Mouse (Mus musculus): ENCODE results near the gene Fez1. TPM values are rescaled to one million over a fixed set of nuclear protein-coding genes. Genes with fewer than 3 reads are reported as not detected.

The Fez1 gene
- polyA plus RNA-seq, 1 experiment from 2014 or later, result 2.5 TPM

- 38% methylated on average over 4 of the region's 4 CpGs for WGBS
- no peaks in the 10 kb centered on the region for H3K36me3 ChIP-seq (ENCODE audit: insufficient read depth, low read length)
- no peaks in the 10 kb centered on the region for H3K9me3 ChIP-seq (replicated peaks; ENCODE audit: low read length)
- no peak for TF ChIP-seq CTCF (IDR thresholded peaks at IDR 0.05; ENCODE audit: low read depth)
- H3K27me3 ChIP-seq (ENCODE audit: insufficient read depth, low read length), result no peaks in the 10 kb centered on the region
- no peak overlapping the region for H3K9ac ChIP-seq (ENCODE audit: low read depth, low read length)
- DNase-seq (ENCODE audit: low spot score), result peak; percentile 46
- ATAC-seq (replicated peaks; ENCODE audit: low FRiP score, low read depth), result no peak
- H3K27ac ChIP-seq, result no peak overlapping the region
- H3K4me1 ChIP-seq (replicated peaks; ENCODE audit: insufficient read depth, low read length), result no peaks in the 10 kb centered on the region
- H3K4me3 ChIP-seq (replicated peaks; ENCODE audit: low read depth, low read length), result no peak overlapping the region
- no peak overlapping the region for H3K4me2 ChIP-seq (ENCODE audit: low read length)
Observed at GRCm38 (mm10) chr9:36864862-36865813, 43.5 kb downstream of the Fez1 start.

GRCm38 (mm10) chr9:36868662-36869061, 47.0 kb downstream of the Fez1 start:
- DNase-seq (ENCODE audit: low spot score) (no peak), ATAC-seq (replicated peaks; ENCODE audit: low FRiP score, low read depth) (no peak)
- H3K36me3 ChIP-seq (ENCODE audit: insufficient read depth, low read length), result no peaks in the 10 kb centered on the region
- H3K9ac ChIP-seq (ENCODE audit: low read depth, low read length), result no peak overlapping the region
- 88% methylated on average over 6 of the region's 6 CpGs for WGBS
- TF ChIP-seq CTCF (IDR thresholded peaks at IDR 0.05; ENCODE audit: low read depth), result no peak
- no peak overlapping the region for H3K4me2 ChIP-seq (ENCODE audit: low read length)
- no peak overlapping the region for H3K27ac ChIP-seq
- no peaks in the 10 kb centered on the region for H3K9me3 ChIP-seq (replicated peaks; ENCODE audit: low read length)
- H3K27me3 ChIP-seq (ENCODE audit: insufficient read depth, low read length), result no peaks in the 10 kb centered on the region
- H3K4me3 ChIP-seq (replicated peaks; ENCODE audit: low read depth, low read length), result no peak overlapping the region
- H3K4me1 ChIP-seq (replicated peaks; ENCODE audit: insufficient read depth, low read length), result no peaks in the 10 kb centered on the region

- no peaks in the 10 kb centered on the region for H3K4me1 ChIP-seq (replicated peaks; ENCODE audit: insufficient read depth, low read length)
- no peak for TF ChIP-seq CTCF (IDR thresholded peaks at IDR 0.05; ENCODE audit: low read depth)
- ATAC-seq (replicated peaks; ENCODE audit: low FRiP score, low read depth), result no peak
- no peaks in the 10 kb centered on the region for H3K27me3 ChIP-seq (ENCODE audit: insufficient read depth, low read length)
- 33% methylated on average over 1 of the region's 1 CpGs for WGBS
- no peaks in the 10 kb centered on the region for H3K9me3 ChIP-seq (replicated peaks; ENCODE audit: low read length)
- H3K27ac ChIP-seq, result no peak overlapping the region
- H3K9ac ChIP-seq (ENCODE audit: low read depth, low read length), result no peak overlapping the region
- H3K4me3 ChIP-seq (replicated peaks; ENCODE audit: low read depth, low read length), result no peak overlapping the region
- H3K36me3 ChIP-seq (ENCODE audit: insufficient read depth, low read length), result no peaks in the 10 kb centered on the region
- H3K4me2 ChIP-seq (ENCODE audit: low read length), result no peak overlapping the region
- no peak for DNase-seq (ENCODE audit: low spot score)
Observed at GRCm38 (mm10) chr9:36870263-36870662, 48.6 kb downstream of the Fez1 start.

- Histone ChIP-seq H3K27ac (no peak overlapping the region), H3K4me2 (ENCODE audit: low read length) (no peak overlapping the region), H3K27me3 (ENCODE audit: insufficient read depth, low read length) (no peaks in the 10 kb centered on the region), H3K36me3 (ENCODE audit: insufficient read depth, low read length) (no peaks in the 10 kb centered on the region), H3K4me1 (replicated peaks; ENCODE audit: insufficient read depth, low read length) (no peaks in the 10 kb centered on the region), H3K4me3 (replicated peaks; ENCODE audit: low read depth, low read length) (no peak overlapping the region), H3K9me3 (replicated peaks; ENCODE audit: low read length) (no peaks in the 10 kb centered on the region), H3K9ac (ENCODE audit: low read depth, low read length) (no peak overlapping the region)
- no peak for DNase-seq (ENCODE audit: low spot score)
- WGBS, result 63% methylated on average over 2 of the region's 2 CpGs
- ATAC-seq (replicated peaks; ENCODE audit: low FRiP score, low read depth), result no peak
- TF ChIP-seq CTCF (IDR thresholded peaks at IDR 0.05; ENCODE audit: low read depth), result no peak
Observed at GRCm38 (mm10) chr9:36873796-36874195, 52.1 kb downstream of the Fez1 start.

- Histone ChIP-seq H3K9me3 (replicated peaks; ENCODE audit: low read length) (no peaks in the 10 kb centered on the region), H3K9ac (ENCODE audit: low read depth, low read length) (no peak overlapping the region), H3K36me3 (ENCODE audit: insufficient read depth, low read length) (no peaks in the 10 kb centered on the region), H3K4me3 (replicated peaks; ENCODE audit: low read depth, low read length) (no peak overlapping the region), H3K4me2 (ENCODE audit: low read length) (no peak overlapping the region), H3K4me1 (replicated peaks; ENCODE audit: insufficient read depth, low read length) (no peaks in the 10 kb centered on the region), H3K27ac (no peak overlapping the region), H3K27me3 (ENCODE audit: insufficient read depth, low read length) (no peaks in the 10 kb centered on the region)
- no peak for TF ChIP-seq CTCF (IDR thresholded peaks at IDR 0.05; ENCODE audit: low read depth)
- DNase-seq (ENCODE audit: low spot score) (no peak), ATAC-seq (replicated peaks; ENCODE audit: low FRiP score, low read depth) (no peak)
- WGBS, result 72% methylated on average over 5 of the region's 5 CpGs
Observed at GRCm38 (mm10) chr9:36876313-36876712, 54.6 kb downstream of the Fez1 start.

GRCm38 (mm10) chr9:36876787-36877186, 55.1 kb downstream of the Fez1 start:
- TF ChIP-seq CTCF (IDR thresholded peaks at IDR 0.05; ENCODE audit: low read depth), result no peak
- Histone ChIP-seq H3K9me3 (replicated peaks; ENCODE audit: low read length) (no peaks in the 10 kb centered on the region), H3K4me3 (replicated peaks; ENCODE audit: low read depth, low read length) (no peak overlapping the region), H3K4me2 (ENCODE audit: low read length) (no peak overlapping the region), H3K27ac (no peak overlapping the region), H3K4me1 (replicated peaks; ENCODE audit: insufficient read depth, low read length) (no peaks in the 10 kb centered on the region), H3K9ac (ENCODE audit: low read depth, low read length) (no peak overlapping the region), H3K27me3 (ENCODE audit: insufficient read depth, low read length) (no peaks in the 10 kb centered on the region), H3K36me3 (ENCODE audit: insufficient read depth, low read length) (no peaks in the 10 kb centered on the region)
- ATAC-seq (replicated peaks; ENCODE audit: low FRiP score, low read depth) (no peak), DNase-seq (ENCODE audit: low spot score) (no peak)
